Mouse (Mus musculus) megakaryocyte-erythroid progenitor cell, adult 5 weeks (primary cell): ENCODE data around the gene Nfya. TPM values are rescaled to one million over a fixed set of nuclear protein-coding genes. Genes with fewer than 3 reads are reported as not detected.

ENCODE experiments used
- polyA plus RNA-seq: library from polyadenylated mRNA; stranded (reverse); fragments of >175 nt; gene quantifications from 2 replicates; pipeline ENCODE4 v1.2.3, GENCODE M21; 2012

The Nfya gene
- 44.0 and 49.3 TPM in 2 replicates for polyA plus RNA-seq

DNA sequence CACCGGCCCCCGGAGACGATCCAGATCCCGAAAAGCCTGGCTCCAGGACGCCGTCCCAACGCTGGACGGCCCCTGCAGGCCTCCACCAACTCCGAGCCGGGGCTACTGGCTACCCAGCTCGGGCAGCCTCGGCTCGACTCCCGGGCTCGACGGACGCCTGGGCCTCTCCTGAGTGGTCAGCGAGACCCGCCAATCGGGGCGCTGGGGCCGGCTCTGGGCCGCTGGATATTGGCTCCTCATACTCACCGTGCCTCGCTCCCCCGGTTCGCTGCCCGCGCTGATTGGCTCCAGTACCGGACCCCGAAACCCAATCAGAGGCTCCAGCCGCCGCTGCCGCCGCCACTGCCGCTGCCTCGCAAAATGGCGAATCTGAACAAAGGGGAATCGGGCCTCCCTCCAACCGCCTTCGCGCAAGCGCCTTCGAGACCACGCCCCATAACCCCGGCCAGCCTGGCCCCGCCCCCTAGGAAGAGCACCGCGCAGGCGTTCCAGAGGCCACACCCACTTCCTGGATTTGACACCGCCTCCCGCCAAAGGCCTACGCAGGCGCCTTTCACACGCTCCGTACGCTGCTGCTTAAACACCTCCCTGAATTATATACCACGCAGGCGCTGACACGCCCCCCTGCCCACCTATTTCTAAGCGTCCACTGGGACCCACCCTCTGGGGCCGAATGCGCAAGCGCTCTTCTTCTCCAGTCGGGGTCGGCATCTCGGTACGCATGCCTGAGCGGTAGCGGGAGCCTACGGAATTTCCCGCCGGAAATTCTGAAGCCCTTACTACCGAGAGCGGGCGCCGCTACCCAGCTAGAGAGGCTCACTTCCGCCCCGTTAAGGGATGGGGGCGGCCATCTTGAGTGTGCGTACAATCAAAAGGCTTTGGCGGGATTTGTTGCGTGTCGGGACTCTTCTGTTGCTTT, at the start of gene Nfya, which contains the start of gene Oard1:
Gene Nfya, minus strand, starts transcription at position 527 of the 919 bp plus-strand sequence.
Gene Oard1, plus strand, starts transcription at position 635 of the 919 bp plus-strand sequence.

GRCm38 (mm10) chr17:48454688-48455087, 45.0 kb upstream of the Nfya start, which contains the start of gene Unc5cl:
Gene Unc5cl (plus strand): TSS chr17:48454901.

DNA sequence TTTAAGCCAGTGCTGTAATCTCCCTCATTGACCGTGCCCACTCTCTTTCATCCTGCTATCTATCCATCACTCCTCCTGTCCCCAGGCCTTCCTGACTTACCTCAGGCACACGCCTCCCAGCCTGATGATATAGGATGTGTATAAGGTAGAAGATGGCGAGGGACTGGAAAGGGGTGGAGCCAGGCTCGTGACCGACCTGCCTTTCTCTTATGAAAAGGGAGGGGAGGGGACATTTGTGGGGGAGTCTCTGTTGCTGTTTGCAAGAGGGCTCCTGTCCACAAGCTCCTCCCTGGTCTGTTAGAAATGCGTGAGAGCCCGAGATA, 41.6 kb upstream of the Nfya start, which contains the start of gene Tspo2:
Gene Tspo2, minus strand, starts transcription at position 170 of the 323 bp plus-strand sequence.

DNA sequence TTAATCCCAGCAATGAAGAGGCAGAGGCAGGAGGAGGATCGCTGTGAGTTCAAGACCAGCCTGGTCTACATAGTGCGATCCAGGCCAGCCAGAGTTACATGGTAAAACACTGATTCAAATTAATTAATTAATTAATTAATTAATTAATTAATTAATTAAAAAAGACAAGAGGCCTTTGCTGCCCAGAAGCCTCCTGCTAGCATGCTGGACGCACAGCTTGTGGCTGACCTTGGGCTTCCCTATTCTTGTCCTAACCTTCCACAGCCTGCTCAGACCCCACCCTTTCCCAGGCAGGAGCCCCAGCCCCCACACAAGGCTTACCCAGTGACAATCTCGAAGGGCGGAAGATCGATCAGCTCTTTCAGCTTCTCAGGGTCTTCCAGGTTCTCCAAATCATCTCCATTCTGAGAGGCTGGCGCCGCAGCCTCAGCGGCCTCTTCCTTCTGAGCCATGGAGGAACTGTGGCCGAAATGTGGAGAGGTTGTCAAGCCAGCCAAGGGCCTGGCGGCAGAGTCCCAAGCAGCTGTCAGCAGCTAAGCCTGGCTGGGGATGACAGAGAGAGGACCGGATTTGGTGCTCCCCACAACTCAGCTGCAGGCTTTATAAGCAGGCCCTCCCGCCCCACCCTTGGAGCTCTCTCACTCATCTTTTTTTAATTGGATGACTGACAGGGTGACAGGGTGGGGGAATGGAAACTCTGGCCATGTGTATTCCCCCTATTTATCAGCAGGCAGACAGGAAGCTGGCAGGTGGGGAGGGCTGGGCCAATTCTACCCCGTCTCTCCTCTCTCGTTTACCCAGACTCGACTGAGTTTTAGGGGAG, 22.7 kb upstream of the Nfya start, which contains the start of gene Apobec2:
Gene Apobec2, minus strand, starts transcription at position 773 of the 823 bp plus-strand sequence.

DNA sequence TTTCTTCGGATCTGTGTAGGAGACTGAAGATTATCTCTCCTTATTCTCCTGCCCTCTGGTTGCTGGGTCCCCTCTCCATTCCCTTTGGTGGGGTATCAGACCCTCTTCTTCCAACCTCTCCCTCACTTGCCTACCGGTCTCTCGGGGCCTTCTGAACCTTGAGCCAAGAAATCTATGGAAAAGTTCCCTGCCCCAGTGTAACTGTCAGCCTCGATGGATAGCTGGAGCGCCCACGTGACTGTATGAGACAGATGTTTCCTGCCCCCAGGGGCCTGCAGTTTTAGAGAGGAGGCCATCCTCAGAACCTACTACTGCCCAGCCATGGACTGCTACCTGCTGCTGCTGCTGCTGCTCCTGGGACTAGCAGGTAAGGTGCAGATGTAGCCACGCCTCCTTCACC, 50.1 kb downstream of the Nfya start, which contains the start of gene Treml1:
Gene Treml1, plus strand, starts transcription at position 301 of the 400 bp plus-strand sequence.

DNA sequence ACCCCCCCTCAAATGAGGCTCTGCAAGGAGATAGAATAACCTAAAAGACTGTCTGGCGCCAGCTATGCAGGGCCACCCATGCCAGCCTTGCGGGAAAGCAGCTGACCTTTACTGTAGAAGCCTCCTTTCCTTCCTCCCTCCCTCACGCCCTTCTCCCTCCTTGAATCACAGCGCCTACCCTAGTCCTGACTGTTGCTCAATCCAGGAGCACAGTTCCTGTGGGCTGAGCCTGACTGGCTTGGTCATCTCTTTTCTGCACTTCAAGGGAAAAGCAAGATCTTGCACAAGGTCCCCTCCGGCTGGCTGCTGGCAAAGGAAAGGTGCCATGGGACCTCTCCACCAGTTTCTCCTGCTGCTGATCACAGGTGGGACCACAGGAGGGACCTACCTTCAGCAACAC, 63.5 kb downstream of the Nfya start, which contains the start of gene Trem2:
Gene Trem2, plus strand, starts transcription at position 171 of the 400 bp plus-strand sequence.

Other genes with a start within 250 kb of the Nfya start
- gene A530064D06Rik, start 242.6 kb downstream of the Nfya start, polyA plus RNA-seq = 0.18 and 0.81 TPM in 2 replicates
- gene Trem1, start 177.1 kb downstream of the Nfya start, polyA plus RNA-seq = 1.00 and 1.9 TPM in 2 replicates
- 8.8 and 15.1 TPM in 2 replicates for gene Trem3, start 162.1 kb downstream of the Nfya start, polyA plus RNA-seq
- 0.12 and 0.14 TPM in 2 replicates for gene Treml4, start 145.6 kb downstream of the Nfya start, polyA plus RNA-seq
- 19.0 and 27.0 TPM in 2 replicates for gene Treml2, start 110.4 kb downstream of the Nfya start, polyA plus RNA-seq
- gene B430306N03Rik, start 93.8 kb downstream of the Nfya start, polyA plus RNA-seq = 1.5 and 2.0 TPM in 2 replicates
- 3.6 and 9.1 TPM in 2 replicates for gene Trem2, start 63.5 kb downstream of the Nfya start, polyA plus RNA-seq
- 6.8 and 11.2 TPM in 2 replicates for gene Treml1, start 50.0 kb downstream of the Nfya start, polyA plus RNA-seq
- gene Oard1, start 108 bp upstream of the Nfya start, polyA plus RNA-seq = 3.8 and 4.7 TPM in 2 replicates
- gene Apobec2, start 23.0 kb upstream of the Nfya start, polyA plus RNA-seq = 0.04 TPM in 1 of 2 replicates, not detected in the other
- gene Tspo2, start 41.6 kb upstream of the Nfya start, polyA plus RNA-seq = 39.3 and 49.6 TPM in 2 replicates
- 0.68 and 0.70 TPM in 2 replicates for gene Unc5cl, start 45.0 kb upstream of the Nfya start, polyA plus RNA-seq